Mouse (Mus musculus) retina, adult 2 months (tissue): ENCODE data around the gene Atp13a2.

Source experiments
- DNase-seq: peaks from one replicate; pipeline ENCODE4 v3.0.0-alpha.2; 2012; ENCODE audit warnings: low read depth, low spot score

Atp13a2 gene

DNA sequence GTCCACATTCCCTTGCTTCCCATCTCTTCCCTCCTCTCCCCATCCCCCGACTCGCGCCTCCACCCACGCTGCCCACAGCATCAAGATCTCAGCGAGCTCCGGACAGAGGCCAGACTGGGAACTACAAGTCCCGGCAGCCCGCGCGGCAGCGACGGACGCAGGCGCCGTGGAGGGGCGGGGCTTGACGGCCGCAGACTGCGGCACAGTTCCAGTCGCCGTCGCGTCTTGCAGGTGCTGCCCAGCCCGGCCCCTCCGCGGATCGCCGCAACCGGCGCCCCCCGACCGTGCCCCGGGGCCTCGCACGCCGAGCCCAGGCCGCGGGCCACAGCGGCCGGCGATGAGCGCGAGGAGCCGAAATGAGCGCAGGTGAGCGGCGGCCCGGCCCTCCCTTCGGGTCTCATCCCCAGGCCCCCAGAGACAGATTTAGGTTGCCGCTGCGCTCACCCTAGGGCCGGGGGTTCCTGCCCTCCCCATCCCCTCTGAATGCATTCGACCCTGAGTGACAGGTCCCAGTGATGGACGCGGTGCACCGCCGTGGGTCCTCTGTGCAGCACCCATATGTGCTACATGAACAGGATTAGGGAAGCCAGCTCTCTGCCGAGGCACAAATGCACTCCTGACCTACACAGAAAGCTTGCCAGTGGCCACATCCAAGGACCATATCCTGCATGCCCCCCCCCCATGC is at the start of gene Atp13a2:
TSS of gene Atp13a2 (plus strand) at position 163 of the 685 bp plus-strand sequence.
- DNase-seq = peak; percentile 64

DNA sequence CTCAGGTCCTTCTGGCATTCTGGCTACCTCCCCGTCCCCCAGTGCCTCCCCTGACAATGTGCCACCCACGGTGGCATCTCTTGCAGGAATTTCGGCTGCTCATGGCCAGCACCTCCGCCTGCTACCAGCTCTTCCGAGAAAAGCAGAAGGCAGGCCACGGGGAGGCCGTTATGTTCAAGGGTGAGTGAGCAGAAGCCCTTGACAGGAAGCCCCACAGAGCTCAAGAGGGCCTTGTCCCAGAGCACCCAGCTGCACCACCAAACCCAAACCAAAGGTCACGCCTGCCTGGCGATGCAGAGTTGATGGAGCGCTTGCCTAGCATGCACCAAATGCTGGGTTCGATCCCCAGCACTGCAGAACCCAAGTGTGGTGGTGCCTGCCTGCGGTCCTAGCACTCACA is 42.3 kb upstream of the Atp13a2 start:
- no peak for DNase-seq

DNA sequence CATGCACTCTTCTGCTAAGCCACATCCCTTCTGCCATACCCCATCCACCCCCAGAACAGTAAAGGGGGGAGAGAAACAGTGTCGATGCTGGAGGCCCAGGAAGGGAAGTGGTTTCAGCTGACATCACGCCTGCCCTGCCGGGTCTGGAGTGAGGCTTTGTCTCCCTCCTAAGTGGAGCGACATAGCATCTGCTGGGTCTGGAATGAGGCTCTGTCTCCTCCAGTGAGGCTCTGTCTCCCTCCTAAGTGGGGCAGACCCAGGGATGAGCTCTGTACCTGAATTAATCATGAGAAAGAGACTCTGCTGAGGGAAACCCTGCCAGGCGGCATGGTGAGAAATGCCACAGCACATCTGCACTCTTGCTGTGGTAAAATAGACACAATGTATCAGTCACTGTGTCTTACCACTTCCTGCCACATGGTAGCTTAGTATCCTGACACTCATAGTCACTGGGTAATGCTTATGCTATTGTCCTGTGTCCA is 41.7 kb upstream of the Atp13a2 start:
- DNase-seq = no peak

DNA sequence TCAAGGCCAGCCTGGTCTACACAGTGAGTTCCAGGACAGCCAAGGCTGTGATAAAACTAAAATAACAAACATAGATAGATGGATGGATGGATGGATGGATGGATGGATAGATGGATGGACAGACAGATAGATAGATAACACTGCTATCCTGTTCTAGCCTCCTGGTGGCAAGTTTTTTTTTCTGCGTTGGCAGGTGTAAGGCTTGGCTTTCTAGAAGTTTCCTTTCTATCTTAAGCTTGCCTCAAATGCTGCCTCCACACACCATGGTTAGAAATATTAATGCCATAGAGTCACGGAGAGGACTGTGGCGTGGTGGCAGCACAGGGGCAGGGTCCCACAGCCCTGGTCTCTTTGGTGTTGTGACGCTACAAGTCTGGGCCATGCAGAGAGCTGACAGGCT is 41.1 kb upstream of the Atp13a2 start:
- no peak for DNase-seq

DNA sequence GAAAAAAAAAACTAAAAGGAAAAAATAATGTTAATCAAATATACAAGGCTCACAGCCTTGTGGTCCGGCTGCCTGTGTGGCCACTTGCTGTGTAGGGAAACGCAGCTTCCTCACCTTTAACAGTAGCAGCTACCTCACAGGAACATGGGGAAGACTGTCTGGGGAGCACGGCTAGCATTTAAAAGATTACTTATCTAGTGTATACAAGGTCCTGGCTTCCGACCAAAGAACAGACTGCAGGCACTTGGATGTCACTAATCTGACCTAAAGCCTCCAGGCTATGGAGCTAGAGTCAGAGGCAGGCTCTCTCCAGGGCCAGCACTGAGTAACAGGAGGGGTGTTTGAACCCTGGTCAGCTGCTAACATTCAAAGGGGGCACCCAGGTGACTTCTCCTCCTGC is 40.6 kb upstream of the Atp13a2 start:
- DNase-seq = no peak

DNA sequence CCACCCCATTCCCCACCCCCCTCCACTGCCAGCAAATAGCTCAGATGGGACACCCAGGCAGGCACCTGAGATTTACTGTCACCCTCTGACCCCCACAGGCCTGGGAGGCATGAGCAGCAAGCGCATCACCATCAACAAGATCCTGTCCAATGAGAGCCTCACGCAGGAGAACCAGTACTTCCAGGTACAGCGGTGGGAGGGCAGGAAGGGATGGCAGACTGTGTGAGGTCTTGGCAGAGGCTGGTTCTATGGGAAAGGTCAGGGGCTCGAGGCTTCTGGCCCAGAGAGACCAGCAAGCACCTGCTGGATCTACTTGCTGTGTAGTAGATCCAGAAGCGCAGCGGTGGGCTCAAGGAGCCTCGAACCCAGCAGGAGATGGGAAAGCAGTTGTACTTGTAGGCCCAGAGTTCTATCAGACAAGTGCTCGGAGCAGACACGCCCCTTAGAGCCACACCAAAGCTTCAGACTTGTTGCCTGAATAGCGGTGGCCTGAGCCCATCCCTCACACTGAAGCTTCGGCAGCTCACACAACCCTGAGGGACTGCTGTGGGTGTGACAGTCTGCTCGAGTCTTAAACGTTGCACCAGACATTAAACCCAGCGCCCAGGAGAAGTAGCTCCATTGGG is 40.0 kb upstream of the Atp13a2 start:
- DNase-seq = no peak

DNA sequence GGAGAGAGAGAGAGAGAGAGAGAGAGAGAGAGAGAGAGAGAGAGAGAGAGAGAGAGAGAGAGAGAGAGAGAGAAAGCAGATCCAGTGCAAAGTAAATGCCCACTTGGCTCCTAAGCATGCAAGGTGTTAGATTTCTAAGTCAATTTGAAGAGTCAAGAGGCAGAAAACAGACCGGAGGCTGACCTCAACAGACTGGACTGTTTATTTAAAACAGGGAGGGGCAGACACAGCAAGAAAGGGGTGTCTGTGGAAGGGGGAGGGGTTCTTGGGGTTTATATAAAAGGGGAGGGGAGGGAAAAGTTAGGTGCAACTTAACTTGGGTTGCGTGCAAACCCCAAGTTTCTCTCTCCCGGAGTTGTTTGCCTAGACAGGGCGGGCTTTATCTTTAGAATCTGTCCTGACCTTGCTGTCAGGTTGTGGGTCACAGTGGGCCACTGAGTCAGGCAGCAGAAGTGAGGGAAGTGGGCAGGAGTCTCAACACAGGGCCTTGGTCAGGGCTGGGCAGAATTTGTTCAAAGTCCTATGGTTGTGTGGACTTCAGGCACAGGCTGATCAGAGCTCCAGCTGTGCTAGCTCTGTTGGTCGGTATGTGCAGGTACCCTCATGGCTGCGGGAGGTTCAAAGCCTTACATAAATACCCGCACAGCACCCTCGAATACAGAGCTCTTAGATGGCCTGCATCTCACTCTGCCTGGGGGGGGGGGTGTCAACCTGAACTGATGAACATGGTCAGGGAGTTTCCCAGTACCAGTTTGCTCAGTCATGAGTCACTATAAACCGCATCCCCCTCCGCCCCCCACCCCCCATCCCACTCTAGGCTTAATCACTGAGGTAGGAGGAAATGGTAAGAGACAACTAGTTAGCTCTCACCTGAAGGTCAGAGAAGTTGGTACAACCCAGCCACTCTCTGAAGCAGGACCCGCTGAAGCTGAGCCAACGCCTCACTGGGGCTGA is 38.9 kb upstream of the Atp13a2 start:
- DNase-seq = no peak

DNA sequence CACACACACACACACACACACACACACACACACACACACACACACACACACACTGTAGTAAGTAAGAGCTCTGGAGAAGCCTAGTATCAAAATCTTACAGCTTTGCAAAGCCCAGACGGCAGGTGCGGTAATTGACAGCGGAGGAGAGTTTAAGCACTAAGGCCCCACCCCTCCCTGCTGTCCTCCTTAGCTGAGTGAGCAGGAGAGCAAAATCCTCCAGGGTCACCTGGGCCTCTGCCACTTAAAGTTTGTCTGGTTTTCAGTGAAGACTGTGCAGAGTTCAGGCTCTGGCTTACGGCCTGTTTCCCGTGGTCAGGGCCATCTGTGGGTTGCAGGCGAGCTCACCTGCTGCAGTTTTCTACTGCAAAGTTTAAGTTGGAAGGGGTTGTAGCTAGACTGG is 38.2 kb upstream of the Atp13a2 start:
- no peak for DNase-seq

DNA sequence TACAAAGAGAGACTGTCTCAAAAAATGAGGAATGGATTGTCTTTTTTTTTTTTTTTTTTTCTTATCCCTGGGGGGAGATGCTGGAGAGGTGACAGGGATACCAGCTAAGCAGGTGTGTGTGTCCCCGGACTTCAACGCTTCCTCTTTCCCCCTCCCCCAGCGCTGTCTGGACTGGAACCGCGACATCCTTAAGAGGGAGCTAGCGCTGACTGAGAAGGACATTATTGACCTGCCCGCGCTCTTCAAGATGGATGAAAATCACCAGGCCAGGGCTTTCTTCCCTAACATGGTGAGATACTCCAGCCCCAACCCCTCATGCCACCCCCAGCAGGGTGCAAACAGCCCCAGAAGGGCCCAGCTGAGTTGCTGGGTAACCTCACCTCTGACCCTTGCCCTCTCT is 37.6 kb upstream of the Atp13a2 start:
- no peak for DNase-seq

DNA sequence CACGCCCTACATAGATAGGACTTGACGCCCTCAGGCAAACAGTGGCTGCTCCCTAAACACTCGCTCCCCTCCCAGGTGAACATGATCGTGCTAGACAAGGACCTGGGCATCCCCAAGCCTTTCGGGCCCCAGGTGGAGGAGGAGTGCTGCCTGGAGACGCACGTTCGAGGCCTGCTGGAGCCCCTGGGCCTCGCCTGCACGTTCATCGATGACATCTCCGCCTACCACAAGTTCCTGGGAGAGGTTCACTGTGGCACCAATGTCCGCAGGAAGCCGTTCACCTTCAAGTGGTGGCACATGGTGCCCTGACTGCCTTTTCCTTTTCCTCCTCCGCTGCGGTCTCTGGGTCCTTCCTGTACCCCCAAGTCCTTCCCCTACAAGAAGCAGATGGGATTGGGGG is 37.1 kb upstream of the Atp13a2 start:
- DNase-seq = no peak

DNA sequence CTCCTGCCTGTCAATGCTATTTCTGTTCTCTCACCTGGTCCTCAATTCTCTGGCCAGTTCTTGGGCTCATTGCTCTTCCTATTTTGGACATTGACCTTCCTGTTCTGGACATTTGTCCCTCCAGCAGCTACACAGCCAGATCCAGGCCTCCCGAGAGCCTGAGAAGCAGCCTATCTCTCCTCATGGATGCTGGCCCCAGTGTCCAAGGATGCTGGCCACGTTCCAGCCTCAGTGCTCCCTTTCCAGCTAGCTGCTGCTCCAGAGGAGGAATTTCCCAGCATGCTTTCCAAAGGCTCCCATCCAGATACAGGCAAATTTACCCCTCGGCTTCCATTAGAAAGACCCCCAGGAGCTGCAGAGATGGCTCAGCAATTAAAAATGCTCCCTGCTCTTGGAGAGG is 36.1 kb upstream of the Atp13a2 start:
- no peak for DNase-seq

DNA sequence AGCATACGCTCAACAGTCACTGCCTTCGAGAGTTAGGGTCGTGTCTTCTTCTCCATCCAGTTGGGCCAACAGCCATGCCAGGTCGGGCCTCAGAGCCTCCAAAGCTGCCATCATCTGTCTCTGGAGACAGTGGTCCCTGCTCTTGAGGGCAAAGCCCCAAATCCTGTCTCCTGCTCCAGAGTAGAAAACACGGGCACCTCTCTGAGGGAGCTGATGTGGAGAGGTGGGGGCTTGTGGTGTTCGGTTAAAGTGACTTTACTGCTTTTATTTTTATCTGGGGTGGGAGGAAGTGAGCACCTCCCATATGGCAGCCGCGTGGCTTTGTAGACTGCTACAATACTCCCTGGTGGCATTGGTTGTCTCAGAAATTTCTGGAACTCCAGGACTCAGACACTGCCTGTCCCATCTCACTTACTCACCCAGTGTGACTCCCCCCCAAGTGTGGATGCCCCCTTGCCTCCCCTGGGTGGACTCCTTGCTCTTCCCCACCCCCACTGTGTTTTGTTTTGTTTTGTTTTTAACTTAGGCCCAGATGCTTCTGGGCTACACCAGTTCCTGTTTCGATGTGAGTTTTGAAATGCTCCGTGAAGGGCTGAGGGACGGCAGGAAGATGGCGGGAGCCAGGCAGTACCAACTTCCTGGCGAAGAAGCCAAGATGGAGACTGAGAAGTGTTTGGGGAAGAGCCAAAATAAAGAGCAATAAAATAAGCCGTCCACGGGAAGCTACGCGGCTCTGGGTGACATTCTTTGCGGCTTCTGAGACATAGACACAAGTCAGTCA is 34.6 kb upstream of the Atp13a2 start:
- DNase-seq = no peak

DNA sequence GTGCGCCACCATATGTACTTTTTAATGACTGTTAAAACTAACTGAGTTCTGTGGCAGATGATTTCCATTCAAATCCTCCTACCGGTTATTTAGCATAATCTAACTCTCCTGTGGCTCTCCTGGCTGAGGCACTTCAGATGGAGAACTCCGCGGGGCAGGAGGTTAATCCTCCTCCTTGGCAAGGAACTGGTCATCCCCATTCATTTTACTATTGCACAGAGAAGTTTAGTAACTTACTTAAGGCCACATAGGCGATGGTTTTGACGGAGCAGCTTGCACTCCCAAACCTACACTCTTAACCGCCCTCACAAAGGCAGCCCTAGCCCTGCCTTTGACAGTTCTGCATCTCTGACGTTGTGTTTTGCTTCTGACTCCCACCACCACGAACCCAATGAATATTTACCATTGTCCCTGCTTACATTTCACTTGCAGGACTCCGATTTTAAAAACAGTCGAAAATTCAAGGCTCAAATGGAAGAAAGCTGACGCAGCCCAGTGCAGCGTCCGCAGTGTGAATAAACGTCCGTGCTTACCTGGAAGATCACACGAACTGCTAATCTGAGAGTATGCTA is 29.5 kb upstream of the Atp13a2 start:
- no peak for DNase-seq

DNA sequence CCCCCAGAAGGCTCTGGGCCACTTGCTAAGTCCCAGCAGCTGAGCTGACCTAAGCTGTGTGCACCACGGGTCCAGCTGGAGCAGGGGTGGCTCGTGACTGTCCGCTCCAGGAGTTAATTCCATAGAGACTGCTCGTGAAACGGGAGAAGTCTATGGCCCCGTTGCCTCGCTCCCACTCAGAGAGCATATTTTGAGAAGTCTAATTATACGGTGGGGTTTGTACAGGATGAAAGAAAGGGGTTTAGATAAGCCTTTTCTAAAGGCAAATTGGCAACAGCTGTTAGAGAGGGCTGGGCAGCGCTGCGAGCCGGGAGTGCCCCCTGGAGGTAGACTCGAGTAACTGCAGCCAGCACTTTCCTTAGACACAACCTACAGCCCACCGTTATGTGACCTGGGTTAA is 28.9 kb upstream of the Atp13a2 start:
- DNase-seq = peak; percentile 74

DNA sequence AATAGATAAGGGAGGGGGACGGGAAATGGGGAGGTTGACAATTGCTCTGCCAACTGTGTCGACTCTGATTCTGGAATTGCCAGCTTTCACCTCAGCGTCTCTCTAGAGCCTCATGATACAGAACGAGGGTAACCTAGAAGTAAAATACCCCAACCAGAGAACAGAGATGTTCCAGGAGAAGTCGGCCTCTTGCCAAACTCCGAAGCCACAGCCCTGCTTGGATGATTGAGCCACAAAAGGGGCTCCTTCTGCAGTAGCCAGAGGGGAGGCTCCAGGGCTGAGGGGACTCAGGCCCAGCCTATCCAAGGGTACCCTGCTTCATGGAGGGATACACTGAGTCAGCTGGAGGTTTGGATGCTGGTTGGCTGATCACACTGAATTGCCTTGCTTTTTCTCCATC is 28.4 kb upstream of the Atp13a2 start:
- no peak for DNase-seq

DNA sequence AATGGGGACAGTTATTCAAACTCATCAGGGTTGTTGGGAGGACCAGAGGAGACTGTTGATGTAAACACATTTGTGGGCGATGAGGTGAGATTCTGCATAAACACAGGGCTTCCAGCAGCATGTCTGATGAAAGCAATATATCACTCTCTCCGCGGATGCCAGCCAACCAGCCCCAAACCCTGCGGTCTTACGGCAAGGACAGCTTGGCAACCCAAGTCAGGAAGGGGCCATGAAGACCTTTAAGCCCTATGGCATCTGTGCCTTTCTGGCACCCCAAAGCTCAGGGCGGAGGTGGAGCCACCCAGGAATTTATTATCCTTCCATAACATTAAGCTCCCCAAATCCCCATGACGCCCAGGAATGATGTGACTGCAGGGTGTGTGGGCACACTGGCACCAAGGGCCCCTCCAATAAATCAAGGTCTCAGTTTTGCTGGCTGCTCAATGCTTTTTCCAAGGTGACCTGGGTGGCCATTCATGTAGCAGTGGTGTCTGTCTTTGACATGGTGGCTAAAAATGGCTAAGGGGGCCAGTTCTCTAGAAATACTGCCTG is 27.5 kb upstream of the Atp13a2 start:
- no peak for DNase-seq

DNA sequence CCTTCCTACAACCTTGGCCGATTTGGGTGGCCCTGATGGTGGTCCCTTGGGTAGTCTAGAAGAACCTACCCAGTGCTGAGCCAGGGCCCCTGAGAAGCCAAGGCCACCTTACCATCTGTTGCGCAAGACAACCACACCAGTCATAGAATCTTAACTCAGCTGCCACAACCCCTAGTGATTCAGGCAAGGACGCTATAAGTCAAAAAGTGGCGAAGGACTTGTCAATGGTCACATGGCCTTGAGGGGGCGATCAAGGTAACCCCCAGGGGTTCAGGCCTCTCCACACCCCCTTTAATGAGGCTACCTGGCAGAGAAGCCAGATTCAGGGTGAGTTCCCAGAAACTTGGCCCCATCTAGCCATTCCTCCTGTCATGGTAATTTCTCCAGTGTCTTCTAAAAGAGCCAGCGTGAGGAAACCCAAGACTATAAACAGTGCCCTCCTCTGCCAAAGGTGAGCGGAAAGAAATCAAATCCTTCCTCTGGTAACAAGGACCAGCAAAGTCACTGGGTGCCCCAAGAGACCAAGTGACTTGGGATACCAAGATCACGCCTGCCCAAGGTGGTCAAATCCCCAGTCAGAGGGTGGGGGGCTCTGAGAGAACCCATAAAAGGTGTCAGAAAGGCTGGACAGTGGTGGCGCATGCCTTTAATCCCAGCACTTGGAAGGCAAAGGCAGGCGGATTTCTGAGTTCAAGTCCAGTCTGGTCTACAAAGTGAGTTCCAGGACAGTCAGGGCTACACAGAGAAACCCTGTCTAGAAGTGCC is 26.8 kb upstream of the Atp13a2 start:
- no peak for DNase-seq

DNA sequence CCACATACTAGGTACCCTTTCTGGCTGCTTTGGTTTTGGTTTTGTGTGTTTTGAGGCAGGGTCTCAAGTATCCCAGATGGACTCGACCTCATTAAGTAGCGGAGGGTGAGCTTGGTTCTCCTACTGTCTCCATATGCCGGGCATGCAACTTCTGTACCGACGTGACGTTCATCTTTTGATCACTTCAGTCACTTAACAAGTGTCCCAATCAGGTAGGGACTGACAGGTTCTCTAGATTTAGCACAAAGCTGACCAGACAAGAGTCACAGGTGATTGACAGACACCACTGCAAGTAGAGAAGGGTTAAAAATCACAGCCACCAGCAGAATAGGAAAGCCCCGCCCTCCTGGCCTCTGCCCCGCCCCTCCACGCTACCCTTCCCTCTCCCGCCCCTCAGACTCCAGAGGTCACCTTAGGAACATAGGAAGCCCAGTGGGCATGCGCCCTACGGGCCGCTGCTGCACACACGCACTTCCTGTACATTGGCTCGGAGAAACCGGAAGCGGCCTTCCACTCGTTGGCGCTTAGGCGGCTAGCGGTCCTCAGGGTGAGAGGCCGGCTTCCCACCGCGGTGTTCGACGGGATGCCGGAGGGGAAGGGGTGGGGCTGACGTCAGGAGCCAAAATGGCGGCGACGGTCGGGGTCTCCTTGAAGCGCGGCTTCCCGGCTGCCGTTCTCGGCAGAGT is 25.7 kb upstream of the Atp13a2 start, which contains the start of gene Sdhb:
TSS of gene Sdhb (plus strand) at position 423 of the 686 bp plus-strand sequence.
- DNase-seq = peak; percentile 97

DNA sequence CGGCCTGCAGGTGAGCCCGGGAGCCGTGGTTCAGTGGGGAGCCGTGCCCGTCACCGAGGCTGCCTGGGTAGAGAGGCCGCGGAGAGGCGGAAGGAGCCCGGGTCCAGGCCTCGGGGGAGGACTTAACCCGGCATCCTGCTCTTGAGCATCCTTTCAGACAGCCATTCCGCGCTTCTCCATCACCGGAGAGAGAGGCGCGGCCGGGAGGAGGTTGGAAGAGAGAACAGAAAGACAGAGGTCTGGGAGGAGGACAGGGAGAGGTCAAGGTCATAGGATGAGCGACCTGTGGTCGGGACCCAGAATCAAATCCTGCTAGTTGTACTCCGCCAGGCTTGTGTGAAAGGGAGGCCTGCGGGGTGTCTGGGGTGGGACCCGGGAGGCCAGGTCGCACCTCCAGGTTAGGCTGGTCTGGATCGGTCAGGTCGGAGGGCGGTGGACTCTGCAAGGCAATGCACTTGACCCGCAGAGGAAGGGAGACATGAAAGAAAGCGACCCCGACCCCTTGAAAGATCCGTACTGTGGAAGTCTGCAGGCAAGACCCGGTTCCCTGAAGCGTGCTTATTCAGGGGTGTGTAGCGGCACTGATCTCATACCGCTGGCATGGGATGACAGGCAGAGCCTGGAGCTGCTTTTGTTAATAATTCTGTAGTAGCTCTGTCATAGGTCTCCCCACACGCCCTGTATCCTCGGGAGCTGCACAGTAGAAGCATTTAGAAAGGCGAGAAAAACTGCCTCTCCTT is 25.0 kb upstream of the Atp13a2 start:
- no peak for DNase-seq
